Mouse (Mus musculus) heart, embryonic 15.5 days (tissue): ENCODE data around the gene Tex264. TPM values are rescaled to one million over a fixed set of nuclear protein-coding genes. Genes with fewer than 3 reads are reported as not detected.

Source experiments
- ATAC-seq: fragments of 200-750 bp; cut with Nextera tagmentation; replicated peaks from 2 replicates; pipeline ENCODE4 v1.8.0; 2017; ENCODE audit warnings: low read depth, moderate TSS enrichment; ENCODE audit not compliant: insufficient number of reproducible peaks, insufficient read depth, low FRiP score
- H3K27ac ChIP-seq: fragments of 300-500 bp; sonication (generic); 2 replicates; pipeline ENCODE4 v1.5.1; 2015; ENCODE audit warnings: mild to moderate bottlenecking, inconsistent platforms
- H3K27me3 ChIP-seq: fragments of 300-500 bp; sonication (generic); 2 replicates; pipeline ENCODE4 v1.6.1; 2015; ENCODE audit warnings: inconsistent platforms
- H3K36me3 ChIP-seq: fragments of 300-500 bp; sonication (generic); 2 replicates; pipeline ENCODE4 v1.6.1; 2015; ENCODE audit warnings: mild to moderate bottlenecking, inconsistent platforms
- H3K4me1 ChIP-seq: fragments of 300-500 bp; sonication (generic); replicated peaks from 2 replicates; pipeline ENCODE4 v1.6.1; 2015; ENCODE audit warnings: inconsistent platforms
- H3K4me2 ChIP-seq: fragments of 300-500 bp; sonication (generic); 2 replicates; pipeline ENCODE4 v1.6.1; 2015; ENCODE audit warnings: inconsistent platforms, mild to moderate bottlenecking, moderate library complexity
- H3K4me3 ChIP-seq: fragments of 300-500 bp; sonication (generic); 2 replicates; pipeline ENCODE4 v1.5.1; 2015; ENCODE audit warnings: mild to moderate bottlenecking, inconsistent platforms
- H3K9ac ChIP-seq: fragments of 300-500 bp; sonication (generic); 2 replicates; pipeline ENCODE4 v1.6.1; 2015; ENCODE audit warnings: mild to moderate bottlenecking, inconsistent platforms
- H3K9me3 ChIP-seq: fragments of 300-500 bp; sonication (generic); replicated peaks from 2 replicates; pipeline ENCODE4 v1.6.1; 2016; ENCODE audit warnings: inconsistent platforms
- WGBS: fragments of 180-500 bp; shearing (Covaris S2); methylation state at CpG from one replicate; pipeline ENCODE4 v1.1.7; 2015; ENCODE audit warnings: mixed read lengths; 5-methylcytosine and 5-hydroxymethylcytosine counted together
- polyA plus RNA-seq: library from polyadenylated mRNA; unstranded; fragments of >200 nt; fragmentation: Nextera tagmentation; extraction: Ambion mirVana; gene quantifications from 2 replicates; pipeline ENCODE4 v1.2.1, GENCODE M21; 2015

Tex264 gene
- polyA plus RNA-seq: 40.1 and 48.8 TPM in 2 replicates

- no peaks in the 10 kb centered on the region for H3K27me3 ChIP-seq
- H3K4me3 ChIP-seq: peak within 1 kb of the TSS; percentile 76
- peak within 1 kb of the TSS; percentile 74 for H3K9ac ChIP-seq
- H3K27ac ChIP-seq: peak within 1 kb of the TSS; percentile 80
- under 1% methylated on average over 84 of the region's 86 CpGs for WGBS
- peaks cover 19% of the 10 kb centered on the region for H3K4me1 ChIP-seq
- ATAC-seq: peak; percentile 85
- H3K4me2 ChIP-seq: peak within 1 kb of the TSS; percentile 89
- H3K36me3 ChIP-seq: peaks cover 10% of the 10 kb centered on the region
- no peaks in the 10 kb centered on the region for H3K9me3 ChIP-seq
These were observed at the start of gene Tex264 for GRCm38 (mm10) chr9:106685249-106686101. Tex264 (minus strand) TSS chr9:106685927.

GRCm38 (mm10) chr9:106733690-106734089 lies 48.0 kb upstream of the Tex264 start:
- H3K4me3 ChIP-seq: no peak overlapping the region
- no peak overlapping the region for H3K27ac ChIP-seq

GRCm38 (mm10) chr9:106729416-106729815 lies 43.7 kb upstream of the Tex264 start:
- no peaks in the 10 kb centered on the region for H3K4me1 ChIP-seq
- H3K36me3 ChIP-seq: no peaks in the 10 kb centered on the region
- no peak overlapping the region for H3K4me2 ChIP-seq
- H3K27me3 ChIP-seq: no peaks in the 10 kb centered on the region
- H3K27ac ChIP-seq: no peak overlapping the region
- H3K9me3 ChIP-seq: no peaks in the 10 kb centered on the region
- no peak for ATAC-seq
- H3K9ac ChIP-seq: no peak overlapping the region
- H3K4me3 ChIP-seq: no peak overlapping the region
- WGBS: 77% methylated on average over 2 of the region's 2 CpGs

More at GRCm38 (mm10) chr9:106733690-106734089, 48.0 kb upstream of the Tex264 start:
- no peaks in the 10 kb centered on the region for H3K36me3 ChIP-seq
- no peaks in the 10 kb centered on the region for H3K9me3 ChIP-seq
- H3K4me1 ChIP-seq: no peaks in the 10 kb centered on the region
- H3K4me2 ChIP-seq: no peak overlapping the region
- no peak overlapping the region for H3K9ac ChIP-seq
- H3K27me3 ChIP-seq: no peaks in the 10 kb centered on the region
- 71% methylated on average over 2 of the region's 2 CpGs for WGBS
- ATAC-seq: no peak

GRCm38 (mm10) chr9:106726891-106727290 lies 41.2 kb upstream of the Tex264 start:
- no peaks in the 10 kb centered on the region for H3K36me3 ChIP-seq
- no peaks in the 10 kb centered on the region for H3K4me1 ChIP-seq
- 81% methylated on average over 1 of the region's 1 CpGs for WGBS
- H3K27ac ChIP-seq: no peak overlapping the region
- ATAC-seq: no peak
- no peaks in the 10 kb centered on the region for H3K9me3 ChIP-seq
- H3K9ac ChIP-seq: no peak overlapping the region
- H3K27me3 ChIP-seq: no peaks in the 10 kb centered on the region
- H3K4me3 ChIP-seq: no peak overlapping the region
- no peak overlapping the region for H3K4me2 ChIP-seq

GRCm38 (mm10) chr9:106725435-106725834 lies 39.7 kb upstream of the Tex264 start:
- H3K4me2 ChIP-seq: no peak overlapping the region
- no peak for ATAC-seq
- WGBS: 86% methylated on average over 2 of the region's 2 CpGs
- H3K4me3 ChIP-seq: no peak overlapping the region
- H3K9ac ChIP-seq: no peak overlapping the region
- H3K36me3 ChIP-seq: no peaks in the 10 kb centered on the region
- H3K27me3 ChIP-seq: no peaks in the 10 kb centered on the region
- H3K27ac ChIP-seq: no peak overlapping the region
- H3K4me1 ChIP-seq: no peaks in the 10 kb centered on the region
- no peaks in the 10 kb centered on the region for H3K9me3 ChIP-seq

- H3K4me3 ChIP-seq: no peak overlapping the region
- 89% methylated on average over 1 of the region's 1 CpGs for WGBS
- H3K4me2 ChIP-seq: no peak overlapping the region
- ATAC-seq: no peak
- no peaks in the 10 kb centered on the region for H3K4me1 ChIP-seq
- no peaks in the 10 kb centered on the region for H3K9me3 ChIP-seq
- no peak overlapping the region for H3K9ac ChIP-seq
- no peak overlapping the region for H3K27ac ChIP-seq
- H3K36me3 ChIP-seq: 0 out of 2 replicates have a peak, but pooled peaks cover 3% of the 10 kb centered on the region
- no peaks in the 10 kb centered on the region for H3K27me3 ChIP-seq
These were observed 39.1 kb upstream of the Tex264 start for GRCm38 (mm10) chr9:106724864-106725263.

GRCm38 (mm10) chr9:106716729-106717128 lies 31.0 kb upstream of the Tex264 start:
- H3K4me3 ChIP-seq: no peak overlapping the region
- H3K27ac ChIP-seq: no peak overlapping the region
- H3K36me3 ChIP-seq: peaks cover 51% of the 10 kb centered on the region
- H3K4me2 ChIP-seq: no peak overlapping the region
- no peaks in the 10 kb centered on the region for H3K27me3 ChIP-seq
- ATAC-seq: no peak
- H3K9ac ChIP-seq: no peak overlapping the region
- H3K4me1 ChIP-seq: no peaks in the 10 kb centered on the region
- no peaks in the 10 kb centered on the region for H3K9me3 ChIP-seq
- WGBS: 94% methylated on average over 4 of the region's 4 CpGs

- H3K4me2 ChIP-seq: no peak overlapping the region
- no peaks in the 10 kb centered on the region for H3K4me1 ChIP-seq
- 84% methylated on average over 2 of the region's 2 CpGs for WGBS
- no peak overlapping the region for H3K4me3 ChIP-seq
- no peak for ATAC-seq
- H3K9me3 ChIP-seq: no peaks in the 10 kb centered on the region
- H3K27me3 ChIP-seq: no peaks in the 10 kb centered on the region
- no peak overlapping the region for H3K27ac ChIP-seq
- peaks cover 54% of the 10 kb centered on the region for H3K36me3 ChIP-seq
- H3K9ac ChIP-seq: no peak overlapping the region
These were observed 30.5 kb upstream of the Tex264 start for GRCm38 (mm10) chr9:106716232-106716631.

GRCm38 (mm10) chr9:106712470-106712869 lies 26.7 kb upstream of the Tex264 start:
- peaks cover 66% of the 10 kb centered on the region for H3K36me3 ChIP-seq
- no peak overlapping the region for H3K4me3 ChIP-seq
- H3K27ac ChIP-seq: no peak overlapping the region
- 97% methylated on average over 2 of the region's 2 CpGs for WGBS
- no peak overlapping the region for H3K4me2 ChIP-seq
- H3K9me3 ChIP-seq: no peaks in the 10 kb centered on the region
- no peaks in the 10 kb centered on the region for H3K27me3 ChIP-seq
- no peak overlapping the region for H3K9ac ChIP-seq
- ATAC-seq: no peak
- no peaks in the 10 kb centered on the region for H3K4me1 ChIP-seq

- no peak overlapping the region for H3K4me3 ChIP-seq
- H3K9ac ChIP-seq: no peak overlapping the region
- no peak for ATAC-seq
- H3K27ac ChIP-seq: no peak overlapping the region
- H3K9me3 ChIP-seq: no peaks in the 10 kb centered on the region
- H3K4me2 ChIP-seq: no peak overlapping the region
- H3K4me1 ChIP-seq: no peaks in the 10 kb centered on the region
- H3K27me3 ChIP-seq: no peaks in the 10 kb centered on the region
- WGBS: 88% methylated on average over 11 of the region's 11 CpGs
- peaks cover 13% of the 10 kb centered on the region for H3K36me3 ChIP-seq
These were observed 7.3 kb upstream of the Tex264 start for GRCm38 (mm10) chr9:106692973-106693481.

- no peaks in the 10 kb centered on the region for H3K27me3 ChIP-seq
- no peak for ATAC-seq
- H3K9me3 ChIP-seq: no peaks in the 10 kb centered on the region
- H3K4me2 ChIP-seq: no peak overlapping the region
- H3K36me3 ChIP-seq: peaks cover 9% of the 10 kb centered on the region
- peaks cover 19% of the 10 kb centered on the region for H3K4me1 ChIP-seq
- 83% methylated on average over 8 of the region's 8 CpGs for WGBS
- no peak overlapping the region for H3K27ac ChIP-seq
- no peak overlapping the region for H3K9ac ChIP-seq
- H3K4me3 ChIP-seq: no peak overlapping the region
These were observed 3.1 kb upstream of the Tex264 start for GRCm38 (mm10) chr9:106688834-106689233.
